Mouse (Mus musculus) heart, postnatal 0 days (tissue): ENCODE measurements around the gene Ehmt1. TPM values are rescaled to one million over a fixed set of nuclear protein-coding genes. Genes with fewer than 3 reads are reported as not detected.

Experiments
- ATAC-seq: fragments of 200-750 bp; cut with Nextera tagmentation; 2 replicates; pipeline ENCODE4 v1.8.0; 2017; ENCODE audit warnings: low read depth, moderate number of reproducible peaks, moderate library complexity; ENCODE audit not compliant: insufficient read depth
- DNase-seq: peaks from one replicate; pipeline ENCODE4 v3.0.0-alpha.2; 2016; ENCODE audit warnings: low spot score
- H3K27ac ChIP-seq: fragments of 300-500 bp; sonication (generic); 2 replicates; pipeline ENCODE4 v1.5.1; 2014; ENCODE audit warnings: low read depth, mild to moderate bottlenecking
- H3K27me3 ChIP-seq: fragments of 300-500 bp; sonication (generic); 2 replicates; pipeline ENCODE4 v1.6.1; 2014; ENCODE audit warnings: low read length, mixed read lengths; ENCODE audit not compliant: control insufficient read depth, insufficient read depth
- H3K36me3 ChIP-seq: fragments of 300-500 bp; sonication (generic); replicated peaks from 2 replicates; pipeline ENCODE4 v1.6.1; 2014; ENCODE audit warnings: low read length, mixed read lengths; ENCODE audit not compliant: control insufficient read depth, insufficient read depth
- H3K4me1 ChIP-seq: fragments of 300-500 bp; sonication (generic); 2 replicates; pipeline ENCODE4 v1.6.1; 2014; ENCODE audit warnings: antibody characterized with exemption; ENCODE audit not compliant: control insufficient read depth, insufficient read depth
- H3K4me2 ChIP-seq: fragments of 300-500 bp; sonication (generic); 2 replicates; pipeline ENCODE4 v1.6.1; 2014; ENCODE audit warnings: low read depth, mild to moderate bottlenecking, low read length, moderate library complexity
- H3K4me3 ChIP-seq: fragments of 300-500 bp; sonication (generic); 2 replicates; pipeline ENCODE4 v1.5.1; 2014; ENCODE audit warnings: low read depth, low read length
- H3K9ac ChIP-seq: fragments of 300-500 bp; sonication (generic); replicated peaks from 2 replicates; pipeline ENCODE4 v1.6.1; 2014; ENCODE audit warnings: low read depth, low read length, mixed read lengths
- H3K9me3 ChIP-seq: fragments of 300-500 bp; sonication (generic); replicated peaks from 2 replicates; pipeline ENCODE4 v1.6.1; 2016; ENCODE audit warnings: low read length; ENCODE audit not compliant: control insufficient read depth
- CTCF ChIP-seq: IDR thresholded peaks from 2 replicates; pipeline ENCODE4 v1.5.1; 2016; ENCODE audit warnings: antibody characterized with exemption, control low read depth, low read depth
- EP300 ChIP-seq: IDR thresholded peaks from 2 replicates; pipeline ENCODE4 v1.6.1; 2016; ENCODE audit warnings: antibody characterized with exemption, low read depth
- WGBS: fragments of 180-500 bp; shearing (Covaris S2); extraction: QIAGEN DNeasy Blood & Tissue Kit; methylation state at CpG from one replicate; pipeline ENCODE4 v1.1.7; 2014; 5-methylcytosine and 5-hydroxymethylcytosine counted together
- polyA plus RNA-seq: library from polyadenylated mRNA; unstranded; fragments of >200 nt; fragmentation: Nextera tagmentation; extraction: Ambion mirVana; gene quantifications from 2 replicates; pipeline ENCODE4 v1.2.1, GENCODE M21; 2015
- total RNA-seq: library from RNA; depleted of rRNA; stranded (reverse); fragments of >200 nt; gene quantifications from 2 replicates; pipeline ENCODE4 v1.2.3, GENCODE M21; 2014; ENCODE audit warnings: low replicate concordance; rRNA removed

Ehmt1 gene
- total RNA-seq: 36.8 and 49.8 TPM in 2 replicates
- polyA plus RNA-seq: 30.6 and 34.7 TPM in 2 replicates

GRCm38 (mm10) chr2:24918930-24919838 is at the start of gene Ehmt1:
TSS of gene Ehmt1 (minus strand) at chr2:24919614.
- ATAC-seq (peak; percentile 99), DNase-seq (peak; percentile 94)
- H3K4me1 ChIP-seq: peaks cover 6% of the 10 kb centered on the region; the same call in 1 of the 2 replicates
- peak within 1 kb of the TSS; percentile 90 for H3K9ac ChIP-seq
- no peaks in the 10 kb centered on the region for H3K36me3 ChIP-seq
- H3K4me3 ChIP-seq: peak within 1 kb of the TSS; percentile 89
- H3K27ac ChIP-seq: peak within 1 kb of the TSS; percentile 94
- no peak for TF ChIP-seq CTCF
- no peaks in the 10 kb centered on the region for H3K27me3 ChIP-seq
- H3K4me2 ChIP-seq: peak within 1 kb of the TSS; percentile 73
- H3K9me3 ChIP-seq: no peaks in the 10 kb centered on the region
- under 1% methylated on average over 55 of the region's 112 CpGs for WGBS

- H3K9me3 ChIP-seq: no peaks in the 10 kb centered on the region
- peak within 1 kb of the TSS; percentile 77 for H3K4me2 ChIP-seq
- H3K27me3 ChIP-seq: no peaks in the 10 kb centered on the region
- TF ChIP-seq CTCF (peak; percentile 90), EP300 (no peak)
- peaks cover 8% of the 10 kb centered on the region for H3K4me1 ChIP-seq
- peak within 1 kb of the TSS; percentile 70 for H3K9ac ChIP-seq
- ATAC-seq (peak; percentile 86), DNase-seq (peak; percentile 85)
- 1% methylated on average over 28 of the region's 28 CpGs for WGBS
- peak within 1 kb of the TSS; percentile 71 for H3K4me3 ChIP-seq
- no peak within 1 kb of the TSS for H3K27ac ChIP-seq
- H3K36me3 ChIP-seq: peaks cover 35% of the 10 kb centered on the region
Measured at GRCm38 (mm10) chr2:24962304-24963000, 43.0 kb upstream of the Ehmt1 start, which contains the start of gene Dph7. TSS of gene Dph7 (plus strand) at chr2:24962400.

- WGBS: 22% methylated on average over 3 of the region's 3 CpGs
- Histone ChIP-seq H3K4me1 (peaks cover 8% of the 10 kb centered on the region), H3K36me3 (peaks cover 35% of the 10 kb centered on the region), H3K27ac (no peak overlapping the region), H3K4me3 (no peak overlapping the region), H3K4me2 (no peak overlapping the region), H3K9me3 (no peaks in the 10 kb centered on the region), H3K9ac (no peak overlapping the region), H3K27me3 (no peaks in the 10 kb centered on the region)
- no peak for TF ChIP-seq EP300
- TF ChIP-seq CTCF: peak; percentile 59
- DNase-seq (peak; percentile 12), ATAC-seq (peak; percentile 49; the same call in 1 of the 2 replicates)
Measured at GRCm38 (mm10) chr2:24960910-24961309, 41.5 kb upstream of the Ehmt1 start.

GRCm38 (mm10) chr2:24952537-24953055 is 33.2 kb upstream of the Ehmt1 start:
- ATAC-seq (no peak), DNase-seq (no peak)
- H3K9me3 ChIP-seq: no peaks in the 10 kb centered on the region
- no peak overlapping the region for H3K27ac ChIP-seq
- no peak overlapping the region for H3K4me3 ChIP-seq
- H3K4me1 ChIP-seq: peaks cover 5% of the 10 kb centered on the region; the same call in 1 of the 2 replicates
- no peaks in the 10 kb centered on the region for H3K27me3 ChIP-seq
- no peak overlapping the region for H3K9ac ChIP-seq
- H3K4me2 ChIP-seq: no peak overlapping the region
- TF ChIP-seq CTCF: no peak
- no peak for TF ChIP-seq EP300
- 71% methylated on average over 4 of the region's 4 CpGs for WGBS
- H3K36me3 ChIP-seq: peaks cover 50% of the 10 kb centered on the region

- ATAC-seq (peak; percentile 24; the same call in 1 of the 2 replicates), DNase-seq (peak; percentile 8)
- H3K9me3 ChIP-seq: no peaks in the 10 kb centered on the region
- WGBS: 1% methylated on average over 28 of the region's 31 CpGs
- H3K27ac ChIP-seq: no peak overlapping the region
- H3K9ac ChIP-seq: peak overlapping the region; percentile 81
- peak overlapping the region; percentile 97 for H3K4me2 ChIP-seq
- H3K36me3 ChIP-seq: peaks cover 30% of the 10 kb centered on the region
- H3K4me1 ChIP-seq: peaks cover 5% of the 10 kb centered on the region; the same call in 1 of the 2 replicates
- peak overlapping the region; percentile 86 for H3K4me3 ChIP-seq
- TF ChIP-seq EP300 (no peak), CTCF (no peak)
- no peaks in the 10 kb centered on the region for H3K27me3 ChIP-seq
Measured at GRCm38 (mm10) chr2:24950189-24950535, 30.7 kb upstream of the Ehmt1 start.
